Mouse (Mus musculus) R1 (cell line): ENCODE measurements around the gene S1pr5.

Experiments
- DNase-seq: peaks from one replicate; pipeline ENCODE4 v3.0.0-alpha.2; 2018; ENCODE audit warnings: low read depth, low spot score

Gene S1pr5

DNA sequence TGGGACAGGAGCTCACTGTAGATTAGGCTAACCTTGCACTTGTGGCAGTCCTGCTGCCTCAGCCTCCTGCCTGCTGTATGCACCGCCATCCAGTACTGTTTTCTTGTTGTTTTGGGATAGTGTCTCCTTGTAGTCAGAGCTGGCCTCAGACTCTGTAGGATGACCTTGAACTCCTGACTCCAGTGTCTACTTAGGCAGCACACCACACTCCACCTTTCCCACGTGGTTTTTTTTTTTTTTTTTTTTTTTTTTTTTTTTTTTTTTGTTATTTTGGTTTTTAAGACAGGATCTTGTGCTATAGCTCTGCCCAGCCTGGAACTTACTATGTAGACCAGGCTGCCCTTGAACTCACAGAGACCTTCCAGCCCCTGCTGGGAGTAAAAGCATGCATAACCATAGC is 39.6 kb downstream of the S1pr5 start:
- no peak for DNase-seq

DNA sequence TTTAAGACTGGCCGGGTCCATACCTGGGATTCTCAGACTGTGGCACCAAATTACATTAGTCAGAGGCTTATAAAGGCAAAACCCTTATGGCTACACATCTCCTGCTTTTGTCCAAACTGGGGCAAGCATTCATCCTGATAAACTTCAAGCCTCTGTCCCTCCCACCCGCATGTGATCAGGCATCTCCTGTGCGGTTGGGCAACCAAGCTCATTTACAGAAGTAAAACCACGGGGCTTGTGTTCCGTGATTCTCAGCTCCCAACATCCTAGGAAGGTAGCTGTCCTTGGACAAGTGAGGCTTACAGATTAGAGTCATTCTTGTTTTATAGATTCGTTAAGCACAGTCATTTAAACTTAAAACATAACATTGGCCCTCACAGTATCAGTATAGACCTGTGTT is 41.4 kb downstream of the S1pr5 start:
- no peak for DNase-seq

DNA sequence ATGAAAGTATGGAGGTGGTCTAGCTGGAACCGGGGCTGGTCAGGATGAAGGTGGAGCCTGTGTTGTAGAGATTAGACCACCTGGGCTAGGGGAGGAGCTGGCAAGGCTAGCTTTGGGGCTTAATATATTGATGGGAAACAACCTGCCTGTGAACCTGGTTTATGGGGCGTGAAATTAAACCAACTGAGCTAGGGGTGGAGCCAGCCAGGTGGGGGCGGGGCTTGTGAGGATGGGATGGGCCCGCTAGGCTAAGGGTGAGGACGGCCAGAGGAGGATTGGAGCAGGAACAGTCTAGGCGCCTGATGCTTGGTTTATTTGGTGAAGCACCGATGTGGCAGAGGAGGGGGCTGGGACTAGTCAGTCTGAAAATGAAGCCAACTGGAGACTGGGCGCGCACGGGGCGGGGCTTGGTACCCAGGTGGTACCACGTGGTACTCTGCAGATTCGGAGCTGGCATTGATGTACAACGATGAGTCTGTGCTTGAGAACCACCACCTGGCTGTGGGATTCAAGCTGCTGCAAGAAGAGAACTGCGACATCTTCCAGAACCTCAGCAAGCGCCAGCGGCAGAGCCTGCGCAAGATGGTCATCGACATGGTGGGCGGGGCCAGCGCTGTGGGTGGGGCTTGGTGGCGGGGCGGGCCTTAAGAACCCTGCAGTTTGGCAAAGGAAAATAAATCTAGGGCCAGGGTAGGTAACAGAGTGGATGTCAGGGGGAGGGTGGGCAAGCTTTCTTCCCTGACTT is 43.5 kb downstream of the S1pr5 start:
- peak; percentile 80 for DNase-seq

DNA sequence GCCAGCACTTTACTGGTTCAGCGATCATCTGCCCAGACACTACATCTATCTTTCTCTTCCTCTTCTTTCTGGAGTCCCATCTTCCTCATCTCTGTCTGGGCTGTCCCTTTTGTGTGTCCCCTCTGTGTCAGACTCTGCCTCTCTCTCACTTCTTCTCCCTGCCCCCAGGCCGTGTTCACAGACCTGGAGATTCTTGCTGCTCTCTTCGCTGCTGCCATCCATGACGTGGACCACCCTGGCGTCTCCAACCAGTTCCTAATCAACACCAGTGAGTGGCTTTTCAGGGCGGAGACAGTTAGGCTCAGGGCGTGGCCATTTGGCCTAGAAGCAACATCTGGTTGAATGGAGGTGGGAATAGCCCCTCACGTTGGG is 44.1 kb downstream of the S1pr5 start:
- DNase-seq = peak; percentile 88

DNA sequence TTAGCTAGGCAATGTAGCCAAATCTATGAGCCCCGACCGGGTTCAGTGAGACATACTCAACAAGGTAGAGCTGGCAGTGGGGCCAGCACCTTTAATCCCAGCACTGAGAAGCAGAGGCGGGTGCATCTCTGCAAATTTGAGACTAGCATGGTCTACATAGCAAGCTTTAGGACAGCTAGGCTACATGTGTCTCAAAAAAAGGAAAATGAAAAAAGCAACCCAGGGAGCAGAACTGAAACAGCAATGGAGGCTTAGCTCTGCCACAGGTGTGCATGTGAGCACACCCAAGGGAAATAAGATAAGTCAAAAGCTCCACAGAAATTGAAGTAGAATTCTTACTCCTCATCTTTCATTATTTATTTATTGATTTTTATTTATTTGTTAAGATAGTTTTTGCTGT is 49.3 kb downstream of the S1pr5 start:
- DNase-seq = no peak

DNA sequence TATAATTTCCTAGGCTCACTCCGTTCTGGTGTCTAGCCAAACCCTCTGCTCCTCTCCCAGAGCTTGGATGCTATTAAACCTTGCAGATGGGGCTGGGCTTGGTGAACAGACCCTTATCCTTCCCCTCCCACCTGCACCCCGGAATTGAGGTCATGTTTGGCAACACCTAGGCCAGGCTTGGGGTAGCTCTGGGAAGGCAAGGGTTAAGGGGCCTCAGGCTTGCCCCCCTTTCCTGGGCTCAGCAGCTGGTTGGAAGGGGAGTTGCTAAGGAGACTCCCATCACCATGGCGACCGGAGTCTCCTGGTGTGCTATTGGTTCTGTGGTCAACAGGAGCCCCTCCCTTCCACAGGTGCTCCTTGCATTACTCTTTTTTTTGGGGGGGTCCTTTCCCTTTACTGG is 50.3 kb downstream of the S1pr5 start:
- DNase-seq = peak; percentile 52

DNA sequence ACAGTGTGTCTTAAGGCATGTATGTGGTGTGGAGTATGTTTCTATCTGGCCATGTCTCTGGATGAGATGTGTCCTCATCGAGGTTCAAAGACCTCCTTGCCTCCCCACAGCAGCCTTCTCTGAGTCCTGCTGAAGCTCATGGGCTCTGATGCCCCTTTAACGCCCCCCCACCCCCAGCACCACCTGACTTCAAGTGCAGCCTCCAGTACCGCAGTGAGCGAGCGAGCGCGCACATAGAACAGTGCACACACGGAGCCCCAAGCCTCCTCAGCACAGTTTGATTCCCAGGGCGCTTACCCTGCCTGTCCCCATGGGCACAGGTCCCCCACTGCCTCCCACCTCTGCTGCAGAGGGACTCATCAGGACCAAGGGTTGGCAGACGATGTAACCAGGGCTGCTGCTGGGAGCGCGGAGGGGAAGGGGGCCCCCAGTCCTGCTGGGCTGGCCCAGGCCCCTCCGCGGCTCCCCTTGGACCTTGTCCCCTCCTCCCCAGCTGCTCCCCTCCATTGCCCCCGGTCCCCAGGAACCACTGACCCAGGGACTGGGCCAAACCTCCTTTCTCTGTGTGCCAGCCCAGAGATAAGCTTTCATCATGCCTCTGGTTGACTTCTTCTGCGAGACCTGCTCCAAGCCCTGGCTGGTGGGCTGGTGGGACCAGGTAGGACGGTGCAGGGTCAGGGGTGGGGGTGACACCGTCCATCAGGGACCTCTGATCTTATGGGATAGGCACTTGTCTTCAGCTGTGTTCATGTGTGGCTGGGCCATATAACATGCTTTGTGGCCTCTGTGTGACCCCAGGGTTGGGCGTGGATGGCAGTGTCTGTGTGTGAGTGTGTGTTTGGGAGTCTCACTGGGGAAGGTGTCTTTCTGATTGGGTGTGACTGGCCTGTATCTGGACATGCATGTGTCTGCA is 51.5 kb downstream of the S1pr5 start:
- no peak for DNase-seq

DNA sequence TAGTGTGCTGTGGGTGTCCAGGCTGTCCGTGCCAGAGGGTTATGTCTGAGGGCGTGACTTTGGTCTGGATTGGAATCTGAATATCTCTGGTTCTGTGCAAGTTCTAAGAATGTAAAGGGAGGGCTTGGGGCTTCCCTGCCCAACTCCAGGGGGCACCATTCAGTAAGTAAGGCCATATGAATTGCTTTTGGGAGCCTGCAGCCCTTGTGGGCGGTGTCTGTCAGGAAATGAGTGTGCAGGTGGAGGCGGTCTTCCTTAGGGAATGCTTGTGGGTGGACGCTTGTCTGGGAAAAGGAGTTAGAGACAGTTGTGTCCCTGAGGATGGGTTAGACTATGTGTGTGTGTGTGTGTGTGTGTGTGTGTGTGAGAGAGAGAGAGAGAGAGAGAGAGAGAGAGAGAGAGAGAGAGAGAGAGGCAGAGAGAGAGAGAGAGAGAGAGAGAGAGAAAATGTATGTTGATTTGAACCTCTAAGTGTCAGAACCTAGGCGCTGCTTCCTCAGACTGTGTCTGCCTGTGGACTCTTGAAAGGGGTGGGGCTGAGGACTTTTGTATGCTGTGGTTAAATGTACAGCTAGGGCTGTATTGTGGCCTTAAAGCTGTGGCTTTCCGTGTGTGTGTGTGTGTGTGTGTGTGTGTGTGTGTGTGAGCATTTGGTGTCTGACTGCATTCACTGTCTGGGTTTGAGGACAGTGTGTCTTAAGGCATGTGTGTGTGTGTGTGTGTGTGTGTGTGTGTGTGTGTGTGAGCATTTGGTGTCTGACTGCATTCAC is 52.3 kb downstream of the S1pr5 start:
- DNase-seq = peak; percentile 51

DNA sequence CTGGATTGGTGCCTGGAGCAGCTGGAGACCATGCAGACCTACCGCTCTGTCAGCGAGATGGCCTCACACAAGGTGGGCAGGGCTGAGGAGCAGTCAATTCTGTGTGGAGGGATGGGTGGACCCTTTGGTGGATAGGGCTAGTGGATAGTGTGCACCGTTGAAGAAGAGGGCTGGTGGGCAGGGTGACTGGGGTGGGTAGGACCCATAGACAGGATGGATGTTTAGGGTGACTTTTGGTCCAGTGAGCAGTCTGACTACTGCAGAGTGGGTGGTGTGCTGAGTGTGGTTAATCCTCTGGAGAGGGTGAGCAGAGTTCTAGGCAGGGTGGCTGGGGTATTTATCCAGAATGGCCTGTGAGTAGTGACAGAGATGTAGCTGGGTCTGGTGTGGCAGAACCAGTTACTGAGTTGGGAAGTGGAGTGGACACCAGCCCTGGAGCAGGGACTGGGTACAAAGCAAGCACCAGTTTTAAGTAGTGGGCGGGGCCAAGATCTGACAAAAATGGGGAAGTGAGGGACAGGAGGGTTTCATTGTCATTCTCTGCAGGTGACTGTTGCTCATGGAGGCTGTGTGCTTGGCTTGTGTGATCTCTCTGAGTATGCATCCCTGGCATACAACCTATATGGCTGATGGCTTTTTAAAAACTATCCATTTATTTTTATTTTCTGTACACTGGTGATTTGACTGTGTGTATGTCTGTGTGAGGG is 53.3 kb downstream of the S1pr5 start:
- DNase-seq = no peak

DNA sequence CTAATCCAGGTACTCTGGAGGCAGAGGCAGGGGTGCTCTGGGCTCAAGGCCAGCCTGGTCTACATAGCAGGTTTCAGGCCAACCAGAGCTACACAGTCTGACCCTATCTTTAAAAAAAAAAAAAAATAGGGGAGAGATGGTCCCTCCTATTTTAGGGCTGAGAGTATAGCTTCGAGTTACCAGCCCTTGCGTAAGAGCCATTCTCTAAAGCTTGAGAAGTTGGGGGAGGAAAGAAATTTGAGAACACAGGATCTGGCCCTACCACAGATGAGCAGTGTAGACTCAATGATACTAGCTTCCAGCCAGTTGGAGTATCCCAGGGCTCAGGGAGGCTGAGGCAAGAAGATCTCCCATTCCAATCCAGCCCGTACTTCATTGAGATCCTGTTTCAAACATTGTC is 54.5 kb downstream of the S1pr5 start:
- DNase-seq = no peak
